ENCODE assay signal across 12 mouse cellular contexts in the genomic region with DNA sequence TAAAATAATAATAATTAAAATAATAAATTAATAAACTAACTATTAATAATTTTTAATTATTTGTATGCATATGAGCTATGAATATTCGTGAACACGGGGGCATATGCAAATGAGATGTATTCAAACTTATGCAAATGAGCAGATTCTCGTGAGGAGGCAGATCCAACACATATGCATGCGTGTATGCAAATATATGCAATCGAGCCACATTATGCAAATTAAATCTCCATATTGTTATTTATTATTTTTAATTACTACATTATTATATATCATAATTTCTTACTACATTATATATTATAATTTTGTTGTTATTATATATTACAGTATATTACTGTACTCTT. TPM values are rescaled to one million over a fixed set of nuclear protein-coding genes. Genes with fewer than 3 reads are reported as not detected.
"Had no signal": no experiment of that assay in that cellular context is flagged by ENCODE, and none has a peak within 500 bp of the region (broad histone marks: within the 10 kb centered on the region; RNA-seq: fewer than 3 reads in every experiment).

No protein-coding gene starts in this region.

- H3K27me3 ChIP-seq: limb, embryonic 15.5 days; liver, embryonic 12.5 days; lung, embryonic 15.5 days; megakaryocyte, embryonic 14.5 days had no signal

- DNase-seq: kidney, adult 8-10 months; lung, postnatal 14 days; thymus, postnatal 4 days had no signal

- H3K4me2 ChIP-seq: limb, embryonic 15.5 days; liver, embryonic 12.5 days; lung, embryonic 15.5 days had no signal

- H3K9ac ChIP-seq: limb, embryonic 15.5 days; liver, embryonic 12.5 days; lung, embryonic 15.5 days had no signal

- H3K27ac ChIP-seq: left cerebral cortex, adult 2 months; limb, embryonic 15.5 days; liver, embryonic 12.5 days; lung, embryonic 15.5 days; macrophage; stomach, postnatal 0 days had no signal

- H3K9me3 ChIP-seq: limb, embryonic 15.5 days; liver, embryonic 12.5 days; lung, embryonic 15.5 days had no signal

- H3K36me3 ChIP-seq: limb, embryonic 15.5 days; lung, embryonic 15.5 days had no signal

- H3K4me1 ChIP-seq: limb, embryonic 15.5 days; liver, embryonic 12.5 days; lung, embryonic 15.5 days; megakaryocyte, embryonic 14.5 days had no signal

- ATAC-seq: liver, embryonic 12.5 days had no signal

- H3K4me3 ChIP-seq: left cerebral cortex, adult 2 months; limb, embryonic 15.5 days; liver, embryonic 12.5 days; lung, embryonic 15.5 days; megakaryocyte, embryonic 14.5 days had no signal

RNA-seq across cellular contexts. Expression of a gene that starts 21.8 kb away (rescaled TPM):
- polyA plus RNA-seq: kidney, embryonic 16.5 days; limb, embryonic 11.5 days; limb, embryonic 15.5 days; liver, embryonic 12.5 days; lung, embryonic 15.5 days; macrophage; stomach, postnatal 0 days had no signal
